Mouse (Mus musculus) heart, adult 2 months (tissue): Measurements from ENCODE around the gene Plcl1.

Experiments used
- CTCF ChIP-seq: fragments of 200-600 bp; IDR thresholded peaks from 2 replicates; pipeline ENCODE4 v1.8.1; 2022; ENCODE audit warnings: antibody characterized with exemption, mild to moderate bottlenecking, moderate library complexity
- EP300 ChIP-seq: fragments of 200-500 bp; IDR thresholded peaks from 2 replicates; pipeline ENCODE4 v1.6.1; 2011; ENCODE audit warnings: low read depth, low read length, control low read depth; ENCODE audit not compliant: insufficient read depth
- POLR2A ChIP-seq: fragments of 200-500 bp; IDR thresholded peaks from 2 replicates; pipeline ENCODE4 v1.6.1; 2011; ENCODE audit warnings: mild to moderate bottlenecking, low read depth, low read length, control low read depth; ENCODE audit not compliant: insufficient read depth

DNA sequence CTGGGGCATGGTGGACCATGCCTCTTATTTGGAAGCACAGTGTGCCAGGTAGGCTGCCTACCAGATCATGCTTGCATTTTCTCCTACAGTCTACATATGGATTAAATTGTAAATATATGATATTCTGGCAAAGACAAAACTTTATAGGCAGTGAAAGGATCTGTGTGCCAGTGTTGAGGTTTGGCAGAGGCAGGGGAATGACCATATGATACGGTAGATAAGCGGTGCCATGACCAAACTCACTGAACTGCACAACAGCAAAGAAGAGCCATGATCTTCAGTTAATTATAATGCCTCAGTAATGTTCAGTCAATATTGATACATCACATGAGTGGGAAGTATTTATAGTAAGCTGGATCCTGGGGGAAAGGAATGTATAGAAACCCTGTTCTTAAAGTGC, 212.1 kb downstream of the Plcl1 start:
- TF ChIP-seq POLR2A (no peak), EP300 (no peak), CTCF (no peak)
